Mouse (Mus musculus) adrenal gland, adult (tissue): Measurements from ENCODE around the gene C130026I21Rik.

Source experiments
- DNase-seq, 2 experiments: peaks; one replicate each; pipeline ENCODE4 v3.0.0; 2022 to 2023; ENCODE audit warnings: low spot score in 1 of 2; ENCODE audit not compliant: inconsistent age in 2 of 2

The C130026I21Rik gene

GRCm38 (mm10) chr1:84943549-84943948 is 326.8 kb downstream of the C130026I21Rik start:
- DNase-seq: peak in 1 of 2 experiments; percentile 56
